Mouse (Mus musculus) heart, embryonic 10.5 days (tissue): Measurements from ENCODE around the gene Crb1. TPM values are rescaled to one million over a fixed set of nuclear protein-coding genes. Genes with fewer than 3 reads are reported as not detected.

Experiments used
- DNase-seq: peaks from one replicate; pipeline ENCODE4 v3.0.0-alpha.2; 2017; ENCODE audit warnings: low spot score
- H3K27ac ChIP-seq: fragments of 300-500 bp; sonication (generic); 2 replicates; pipeline ENCODE4 v1.5.1; 2016; ENCODE audit warnings: mild to moderate bottlenecking
- H3K27me3 ChIP-seq: fragments of 300-500 bp; sonication (generic); 2 replicates; pipeline ENCODE4 v1.6.1; 2016; ENCODE audit warnings: mild to moderate bottlenecking; ENCODE audit not compliant: poor library complexity, insufficient read depth, severe bottlenecking
- H3K36me3 ChIP-seq: fragments of 300-500 bp; sonication (generic); 2 replicates; pipeline ENCODE4 v1.6.1; 2016; ENCODE audit warnings: mild to moderate bottlenecking, moderate library complexity
- H3K4me1 ChIP-seq: fragments of 300-500 bp; sonication (generic); 2 replicates; pipeline ENCODE4 v1.6.1; 2016; ENCODE audit warnings: mild to moderate bottlenecking
- H3K4me3 ChIP-seq: fragments of 300-500 bp; sonication (generic); 2 replicates; pipeline ENCODE4 v1.5.1; 2016; ENCODE audit warnings: mild to moderate bottlenecking, moderate library complexity
- H3K9me3 ChIP-seq: fragments of 300-500 bp; sonication (generic); 2 replicates; pipeline ENCODE4 v1.6.1; 2016; ENCODE audit warnings: mild to moderate bottlenecking, moderate library complexity
- WGBS: fragments of 180-500 bp; shearing (Covaris S2); methylation state at CpG from one replicate; pipeline ENCODE4 v1.1.7; 2016; 5-methylcytosine and 5-hydroxymethylcytosine counted together
- polyA plus RNA-seq: library from polyadenylated mRNA; unstranded; fragments of >200 nt; fragmentation: Nextera tagmentation; extraction: Ambion mirVana; gene quantifications from 2 replicates; pipeline ENCODE4 v1.2.1, GENCODE M21; 2016

The Crb1 gene
- polyA plus RNA-seq, 1 experiment from 2014 or later, result 0.39 TPM

GRCm38 (mm10) chr1:139192635-139193034 lies 184.3 kb downstream of the Crb1 start:
- Histone ChIP-seq H3K27me3 (no peaks in the 10 kb centered on the region), H3K27ac (no peak overlapping the region), H3K4me1 (peaks cover 11% of the 10 kb centered on the region), H3K36me3 (no peaks in the 10 kb centered on the region), H3K4me3 (no peak overlapping the region), H3K9me3 (no peaks in the 10 kb centered on the region)
- WGBS, result 71% methylated on average over 3 of the region's 3 CpGs
- DNase-seq, result no peak

GRCm38 (mm10) chr1:139180481-139181149 lies 196.3 kb downstream of the Crb1 start:
- WGBS, result 39% methylated on average over 6 of the region's 6 CpGs
- DNase-seq, result no peak
- H3K27ac ChIP-seq, result no peak overlapping the region

GRCm38 (mm10) chr1:139179707-139180106 lies 197.2 kb downstream of the Crb1 start:
- WGBS, result 80% methylated on average over 1 of the region's 1 CpGs
- Histone ChIP-seq H3K4me1 (no peaks in the 10 kb centered on the region), H3K27ac (no peak overlapping the region), H3K36me3 (no peaks in the 10 kb centered on the region), H3K27me3 (no peaks in the 10 kb centered on the region), H3K4me3 (no peak overlapping the region), H3K9me3 (no peaks in the 10 kb centered on the region)
- no peak for DNase-seq

More at GRCm38 (mm10) chr1:139180481-139181149, 196.3 kb downstream of the Crb1 start:
- H3K36me3 ChIP-seq, result no peaks in the 10 kb centered on the region
- H3K27me3 ChIP-seq, result no peaks in the 10 kb centered on the region
- no peaks in the 10 kb centered on the region for H3K9me3 ChIP-seq
- no peak overlapping the region for H3K4me3 ChIP-seq
- no peaks in the 10 kb centered on the region for H3K4me1 ChIP-seq

GRCm38 (mm10) chr1:139174058-139174832 lies 202.7 kb downstream of the Crb1 start:
- no peaks in the 10 kb centered on the region for H3K27me3 ChIP-seq
- H3K27ac ChIP-seq, result no peak overlapping the region
- no peak overlapping the region for H3K4me3 ChIP-seq
- no peak for DNase-seq
- WGBS, result 74% methylated on average over 3 of the region's 3 CpGs
- H3K4me1 ChIP-seq, result no peaks in the 10 kb centered on the region
- no peaks in the 10 kb centered on the region for H3K9me3 ChIP-seq
- peaks cover 10% of the 10 kb centered on the region for H3K36me3 ChIP-seq

- WGBS, result 21% methylated on average over 5 of the region's 5 CpGs
- Histone ChIP-seq H3K4me3 (no peak overlapping the region), H3K27ac (no peak overlapping the region), H3K4me1 (peaks cover 5% of the 10 kb centered on the region; the same call in 1 of the 2 replicates), H3K36me3 (0 out of 2 replicates have a peak, but pooled peaks cover 4% of the 10 kb centered on the region), H3K27me3 (no peaks in the 10 kb centered on the region), H3K9me3 (no peaks in the 10 kb centered on the region)
- DNase-seq, result no peak
Measured at GRCm38 (mm10) chr1:139162814-139163213, 214.1 kb downstream of the Crb1 start.

GRCm38 (mm10) chr1:139161619-139162018 lies 215.3 kb downstream of the Crb1 start:
- 46% methylated on average over 3 of the region's 3 CpGs for WGBS
- no peak overlapping the region for H3K4me3 ChIP-seq
- H3K27me3 ChIP-seq, result no peaks in the 10 kb centered on the region
- H3K27ac ChIP-seq, result no peak overlapping the region
- H3K9me3 ChIP-seq, result no peaks in the 10 kb centered on the region
- no peak for DNase-seq
- H3K36me3 ChIP-seq, result 0 out of 2 replicates have a peak, but pooled peaks cover 4% of the 10 kb centered on the region
- peaks cover 5% of the 10 kb centered on the region; the same call in 1 of the 2 replicates for H3K4me1 ChIP-seq

GRCm38 (mm10) chr1:139156397-139156796 lies 220.5 kb downstream of the Crb1 start:
- Histone ChIP-seq H3K4me3 (no peak overlapping the region), H3K4me1 (no peaks in the 10 kb centered on the region), H3K27me3 (no peaks in the 10 kb centered on the region), H3K27ac (no peak overlapping the region), H3K36me3 (0 out of 2 replicates have a peak, but pooled peaks cover 4% of the 10 kb centered on the region), H3K9me3 (no peaks in the 10 kb centered on the region)
- no peak for DNase-seq
- WGBS, result 21% methylated on average over 3 of the region's 3 CpGs

GRCm38 (mm10) chr1:139153493-139153892 lies 223.4 kb downstream of the Crb1 start:
- H3K36me3 ChIP-seq, result no peaks in the 10 kb centered on the region

GRCm38 (mm10) chr1:139153006-139153405 lies 223.9 kb downstream of the Crb1 start:
- Histone ChIP-seq H3K27me3 (no peaks in the 10 kb centered on the region), H3K27ac (no peak overlapping the region), H3K4me3 (no peak overlapping the region), H3K4me1 (no peaks in the 10 kb centered on the region), H3K9me3 (no peaks in the 10 kb centered on the region), H3K36me3 (no peaks in the 10 kb centered on the region)
- 87% methylated on average over 2 of the region's 2 CpGs for WGBS
- no peak for DNase-seq

More at GRCm38 (mm10) chr1:139153493-139153892, 223.4 kb downstream of the Crb1 start:
- DNase-seq, result no peak
- Histone ChIP-seq H3K9me3 (no peaks in the 10 kb centered on the region), H3K27ac (no peak overlapping the region), H3K4me3 (no peak overlapping the region), H3K27me3 (no peaks in the 10 kb centered on the region), H3K4me1 (no peaks in the 10 kb centered on the region)
- WGBS, result 61% methylated on average over 6 of the region's 6 CpGs

Other genes starting within 250 kb of the Crb1 start
- gene Zbtb41, start 45.2 kb upstream of the Crb1 start, polyA plus RNA-seq, result 8.3 and 9.4 TPM in 2 replicates
- 13.9 and 14.7 TPM in 2 replicates for gene Aspm, start 77.7 kb upstream of the Crb1 start, polyA plus RNA-seq
- gene F13b, start 124.6 kb upstream of the Crb1 start, polyA plus RNA-seq, result not detected in 2 replicates
- gene Cfhr1, start 183.2 kb upstream of the Crb1 start, polyA plus RNA-seq, result not detected in 2 replicates